Mouse (Mus musculus) forebrain, postnatal 0 days (tissue): Measurements from ENCODE around the gene Chd9. TPM values are rescaled to one million over a fixed set of nuclear protein-coding genes. Genes with fewer than 3 reads are reported as not detected.

Experiments
- ATAC-seq: fragments of 200-750 bp; cut with Nextera tagmentation; 2 replicates; pipeline ENCODE4 v1.8.0; 2017; ENCODE audit warnings: mild to moderate bottlenecking, moderate library complexity
- DNase-seq: peaks from one replicate; pipeline ENCODE4 v3.0.0-alpha.2; 2015
- H3K27ac ChIP-seq: fragments of 300-500 bp; sonication (generic); 2 replicates; pipeline ENCODE4 v1.5.1; 2014; ENCODE audit warnings: low read depth, mild to moderate bottlenecking, antibody characterized with exemption, low read length, moderate library complexity, mixed read lengths
- H3K27me3 ChIP-seq: fragments of 300-500 bp; sonication (generic); 2 replicates; pipeline ENCODE4 v1.6.1; 2014; ENCODE audit warnings: mild to moderate bottlenecking, low read length, mixed read lengths; ENCODE audit not compliant: insufficient read depth
- H3K36me3 ChIP-seq: fragments of 300-500 bp; sonication (generic); 2 replicates; pipeline ENCODE4 v1.6.1; 2014; ENCODE audit warnings: mild to moderate bottlenecking, moderate library complexity; ENCODE audit not compliant: insufficient read depth
- H3K4me1 ChIP-seq: fragments of 300-500 bp; sonication (generic); 2 replicates; pipeline ENCODE4 v1.6.1; 2014; ENCODE audit warnings: antibody characterized with exemption; ENCODE audit not compliant: insufficient read depth
- H3K4me2 ChIP-seq: fragments of 300-500 bp; sonication (generic); 2 replicates; pipeline ENCODE4 v1.6.1; 2014; ENCODE audit warnings: low read depth, mild to moderate bottlenecking, moderate library complexity
- H3K4me3 ChIP-seq: fragments of 300-500 bp; sonication (generic); 2 replicates; pipeline ENCODE4 v1.5.1; 2014; ENCODE audit warnings: low read depth, low read length, mixed read lengths
- H3K9ac ChIP-seq: fragments of 300-500 bp; sonication (generic); 2 replicates; pipeline ENCODE4 v1.6.1; 2014; ENCODE audit warnings: mild to moderate bottlenecking
- H3K9me3 ChIP-seq: fragments of 300-500 bp; sonication (generic); 2 replicates; pipeline ENCODE4 v1.6.1; 2016; ENCODE audit warnings: low read length
- CTCF ChIP-seq: sonication (generic); IDR thresholded peaks from 2 replicates; pipeline ENCODE4 v1.5.1; 2016; ENCODE audit warnings: antibody characterized with exemption, control low read depth, low read depth
- WGBS: fragments of 180-500 bp; shearing (Covaris S2); extraction: QIAGEN DNeasy Blood & Tissue Kit; methylation state at CpG from one replicate; pipeline ENCODE4 v1.1.7; 2014; 5-methylcytosine and 5-hydroxymethylcytosine counted together
- polyA plus RNA-seq: library from polyadenylated mRNA; unstranded; fragments of >200 nt; fragmentation: Nextera tagmentation; extraction: Ambion mirVana; gene quantifications from 2 replicates; pipeline ENCODE4 v1.2.1, GENCODE M21; 2015
- total RNA-seq: library from RNA; depleted of rRNA; stranded (reverse); fragments of >200 nt; gene quantifications from 2 replicates; pipeline ENCODE4 v1.2.3, GENCODE M21; 2014

The Chd9 gene
- total and polyA plus RNA-seq, 2 experiments from 2014 or later, result 73.6 to 74.5 TPM

DNA sequence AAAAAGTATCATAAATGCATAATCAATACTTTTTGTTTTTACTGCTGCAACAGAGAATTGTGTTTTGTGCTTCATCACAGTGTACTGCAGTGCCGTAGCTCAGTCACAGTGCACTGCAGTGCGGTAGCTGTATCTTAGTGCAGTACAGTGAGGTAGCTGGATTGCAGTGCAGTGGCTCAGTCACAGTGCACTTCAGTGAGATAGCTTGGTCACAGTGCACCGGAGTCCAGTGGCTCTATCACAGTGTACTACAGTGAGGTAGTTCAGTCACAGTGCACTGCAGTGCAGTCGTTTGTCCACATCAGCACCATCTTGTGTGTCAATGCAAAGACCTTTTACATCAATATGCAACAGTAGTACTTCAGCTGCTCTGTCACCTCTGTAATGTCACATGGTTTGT, 140.2 kb downstream of the Chd9 start:
- no peak overlapping the region for H3K27ac ChIP-seq
- no peaks in the 10 kb centered on the region for H3K9me3 ChIP-seq
- no peaks in the 10 kb centered on the region for H3K27me3 ChIP-seq
- WGBS, result 96% methylated on average over 4 of the region's 4 CpGs
- H3K9ac ChIP-seq, result no peak overlapping the region
- no peaks in the 10 kb centered on the region for H3K36me3 ChIP-seq
- H3K4me2 ChIP-seq, result no peak overlapping the region
- no peak overlapping the region for H3K4me3 ChIP-seq
- DNase-seq (no peak), ATAC-seq (no peak)
- H3K4me1 ChIP-seq, result no peaks in the 10 kb centered on the region
- TF ChIP-seq CTCF, result no peak

- 85% methylated on average over 8 of the region's 8 CpGs for WGBS
- no peak overlapping the region for H3K27ac ChIP-seq
- H3K4me2 ChIP-seq, result no peak overlapping the region
- DNase-seq (no peak), ATAC-seq (no peak)
- peaks cover 37% of the 10 kb centered on the region for H3K36me3 ChIP-seq
- no peaks in the 10 kb centered on the region for H3K4me1 ChIP-seq
- H3K4me3 ChIP-seq, result no peak overlapping the region
- no peak for TF ChIP-seq CTCF
- no peaks in the 10 kb centered on the region for H3K27me3 ChIP-seq
- no peak overlapping the region for H3K9ac ChIP-seq
- H3K9me3 ChIP-seq, result no peaks in the 10 kb centered on the region
These were observed 148.8 kb downstream of the Chd9 start for GRCm38 (mm10) chr8:90976960-90977371.

- no peak overlapping the region for H3K4me2 ChIP-seq
- no peak overlapping the region for H3K4me3 ChIP-seq
- 92% methylated on average over 3 of the region's 3 CpGs for WGBS
- H3K27me3 ChIP-seq, result no peaks in the 10 kb centered on the region
- peaks cover 50% of the 10 kb centered on the region for H3K36me3 ChIP-seq
- no peak for TF ChIP-seq CTCF
- no peak for DNase-seq
- no peak for ATAC-seq
- H3K9ac ChIP-seq, result no peak overlapping the region
- no peaks in the 10 kb centered on the region for H3K4me1 ChIP-seq
- H3K27ac ChIP-seq, result no peak overlapping the region
- H3K9me3 ChIP-seq, result no peaks in the 10 kb centered on the region
These were observed 150.6 kb downstream of the Chd9 start for GRCm38 (mm10) chr8:90978720-90979119.

DNA sequence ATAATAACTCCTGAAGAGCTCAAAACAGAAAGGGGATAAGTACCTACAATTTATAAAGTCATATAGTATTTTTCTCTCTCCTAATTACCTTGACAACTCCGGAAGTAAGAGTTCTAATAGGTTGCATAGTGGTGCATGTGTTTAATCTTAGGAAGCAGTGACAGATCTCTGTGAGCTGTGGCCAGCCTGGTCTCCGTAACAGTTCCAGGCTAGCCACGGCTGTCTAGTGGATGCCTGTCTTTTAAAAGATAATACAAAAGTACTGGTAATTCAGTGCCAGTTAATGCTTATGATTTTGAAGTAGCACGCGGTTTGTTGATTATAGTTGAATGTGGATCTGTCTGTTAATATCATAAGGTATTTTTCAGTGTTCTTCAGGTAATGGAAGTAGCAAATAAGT, 151.1 kb downstream of the Chd9 start:
- H3K9ac ChIP-seq, result no peak overlapping the region
- H3K4me2 ChIP-seq, result no peak overlapping the region
- no peaks in the 10 kb centered on the region for H3K27me3 ChIP-seq
- DNase-seq (no peak), ATAC-seq (no peak)
- no peaks in the 10 kb centered on the region for H3K4me1 ChIP-seq
- H3K27ac ChIP-seq, result no peak overlapping the region
- 94% methylated on average over 5 of the region's 5 CpGs for WGBS
- H3K4me3 ChIP-seq, result no peak overlapping the region
- TF ChIP-seq CTCF, result no peak
- H3K36me3 ChIP-seq, result peaks cover 56% of the 10 kb centered on the region
- H3K9me3 ChIP-seq, result no peaks in the 10 kb centered on the region

DNA sequence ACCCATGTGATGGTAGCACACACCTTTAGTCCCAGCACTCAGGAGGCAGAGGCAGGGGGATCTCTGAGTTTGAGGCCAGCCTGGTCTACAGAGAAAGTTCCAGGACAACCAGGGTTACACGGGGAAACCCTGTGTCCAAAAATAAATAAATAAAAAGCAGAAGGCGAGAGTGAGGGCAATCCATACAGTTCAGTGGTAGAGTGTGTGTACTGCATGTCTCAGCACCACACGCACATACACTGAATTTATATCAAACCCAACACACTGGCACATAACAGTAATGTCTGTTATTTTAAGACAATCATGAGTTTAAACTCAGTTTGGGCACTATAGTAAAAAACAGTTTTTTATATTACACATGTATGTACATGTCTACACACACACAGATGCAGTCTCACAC, 153.9 kb downstream of the Chd9 start:
- Histone ChIP-seq H3K9ac (no peak overlapping the region), H3K9me3 (no peaks in the 10 kb centered on the region), H3K27ac (no peak overlapping the region), H3K4me3 (no peak overlapping the region), H3K4me1 (no peaks in the 10 kb centered on the region), H3K36me3 (peaks cover 58% of the 10 kb centered on the region), H3K4me2 (no peak overlapping the region), H3K27me3 (no peaks in the 10 kb centered on the region)
- 89% methylated on average over 3 of the region's 3 CpGs for WGBS
- no peak for DNase-seq
- 0 out of 2 replicates have a peak, but pooled peaks have one; percentile 6 for TF ChIP-seq CTCF
- ATAC-seq, result no peak; the same call in 1 of the 2 replicates

DNA sequence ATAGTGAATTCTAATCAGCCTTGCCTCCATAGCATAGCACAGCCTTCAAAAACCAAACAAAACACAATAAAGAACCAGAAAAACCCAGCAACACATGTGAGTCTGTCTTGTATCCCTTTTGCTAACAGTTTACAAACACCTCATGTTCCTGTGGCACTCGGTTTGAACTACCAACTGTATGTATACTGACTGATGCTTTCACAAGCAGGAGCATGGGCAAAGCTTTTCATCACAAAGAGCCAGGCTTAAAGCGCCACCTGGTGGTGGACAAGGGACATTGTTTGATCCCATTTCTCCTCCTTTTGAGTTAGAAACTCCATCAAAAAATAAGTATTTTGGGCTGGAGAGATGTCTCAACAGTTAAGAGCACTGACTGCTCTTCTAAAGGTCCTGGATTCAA, 191.6 kb downstream of the Chd9 start:
- ATAC-seq (peak; percentile 90), DNase-seq (peak; percentile 88)
- H3K27me3 ChIP-seq, result no peaks in the 10 kb centered on the region
- H3K36me3 ChIP-seq, result peaks cover 66% of the 10 kb centered on the region
- H3K9me3 ChIP-seq, result no peaks in the 10 kb centered on the region
- H3K27ac ChIP-seq, result 0 out of 2 replicates have a peak overlapping the region, but pooled peaks have one; percentile 1
- no peak overlapping the region for H3K4me2 ChIP-seq
- H3K4me1 ChIP-seq, result no peaks in the 10 kb centered on the region
- no peak overlapping the region for H3K9ac ChIP-seq
- WGBS, result 2% methylated on average over 2 of the region's 2 CpGs
- H3K4me3 ChIP-seq, result no peak overlapping the region
- peak; percentile 91 for TF ChIP-seq CTCF

DNA sequence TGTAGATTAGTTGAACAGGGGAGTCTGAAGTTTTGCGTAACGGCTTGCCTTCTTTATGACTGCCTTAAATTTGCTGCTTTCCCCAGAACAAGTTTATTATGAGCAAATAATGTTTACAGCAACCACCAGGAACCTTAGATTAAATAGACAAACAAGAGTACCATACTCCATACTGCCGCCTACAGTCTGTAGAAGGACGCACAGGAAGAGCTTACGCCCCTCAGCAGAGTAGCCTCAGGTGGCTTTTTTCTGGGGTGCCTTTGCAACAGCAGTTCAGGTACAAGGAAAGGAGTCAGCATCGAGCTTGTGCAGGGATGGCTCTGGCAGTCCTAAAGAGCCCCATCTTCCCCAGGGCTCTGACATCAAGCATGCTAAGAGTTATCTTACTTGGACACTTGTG, 206.3 kb downstream of the Chd9 start:
- H3K36me3 ChIP-seq, result peaks cover 82% of the 10 kb centered on the region
- no peaks in the 10 kb centered on the region for H3K27me3 ChIP-seq
- no peak for DNase-seq
- no peak for ATAC-seq
- TF ChIP-seq CTCF, result peak; percentile 16; the same call in 1 of the 2 replicates
- no peak overlapping the region for H3K4me3 ChIP-seq
- H3K27ac ChIP-seq, result no peak overlapping the region
- H3K9me3 ChIP-seq, result no peaks in the 10 kb centered on the region
- H3K9ac ChIP-seq, result no peak overlapping the region
- H3K4me2 ChIP-seq, result no peak overlapping the region
- H3K4me1 ChIP-seq, result no peaks in the 10 kb centered on the region
- WGBS, result 88% methylated on average over 6 of the region's 6 CpGs
